Mouse (Mus musculus) adrenal gland, adult 18-20 months (tissue): ENCODE data around the gene Mthfsd. TPM values are rescaled to one million over a fixed set of nuclear protein-coding genes. Genes with fewer than 3 reads are reported as not detected.

Source experiments
- DNase-seq, 2 experiments: peaks; one replicate each; pipeline ENCODE4 v3.0.0; 2021 to 2022; ENCODE audit warnings: low spot score in 2 of 2
- total RNA-seq, 2 experiments: library from RNA; stranded (reverse); gene quantifications; 1 replicate in 1 of 2; 2 replicates in 1 of 2; pipeline ENCODE4 v1.2.3; 2021

Mthfsd gene
- total RNA-seq, 2 experiments from 2014 or later, result 28.4 to 30.6 TPM

GRCm38 (mm10) chr8:121089631-121090380 is 18.4 kb downstream of the Mthfsd start:
- no peak for DNase-seq

- DNase-seq, result no peak
Measured at GRCm38 (mm10) chr8:121088871-121089630, 19.1 kb downstream of the Mthfsd start.

- DNase-seq, result no peak
Measured at GRCm38 (mm10) chr8:121088281-121088680, 19.9 kb downstream of the Mthfsd start.

- no peak for DNase-seq
Measured at GRCm38 (mm10) chr8:121086004-121086900, 21.9 kb downstream of the Mthfsd start.

- DNase-seq, result no peak
Measured at GRCm38 (mm10) chr8:121085561-121085960, 22.6 kb downstream of the Mthfsd start.

- no peak for DNase-seq
Measured at GRCm38 (mm10) chr8:121085011-121085410, 23.2 kb downstream of the Mthfsd start.

GRCm38 (mm10) chr8:121084210-121084951 is 23.8 kb downstream of the Mthfsd start, which contains the start of gene Foxf1:
Gene Foxf1 (plus strand): TSS chr8:121084386.
- DNase-seq, result no peak

GRCm38 (mm10) chr8:121083936-121084209 is 24.3 kb downstream of the Mthfsd start:
- DNase-seq, result no peak

GRCm38 (mm10) chr8:121083093-121083935 is 24.9 kb downstream of the Mthfsd start:
- peak; percentile 69 for DNase-seq

GRCm38 (mm10) chr8:121082218-121083092 is 25.7 kb downstream of the Mthfsd start:
- no peak for DNase-seq

- DNase-seq, result no peak
Measured at GRCm38 (mm10) chr8:121081398-121081797, 26.8 kb downstream of the Mthfsd start.

- DNase-seq, result no peak
Measured at GRCm38 (mm10) chr8:121080361-121081090, 27.7 kb downstream of the Mthfsd start.

GRCm38 (mm10) chr8:121079944-121080343 is 28.2 kb downstream of the Mthfsd start:
- no peak for DNase-seq

GRCm38 (mm10) chr8:121079201-121079600 is 29.0 kb downstream of the Mthfsd start:
- DNase-seq, result no peak

- no peak for DNase-seq
Measured at GRCm38 (mm10) chr8:121078721-121079120, 29.5 kb downstream of the Mthfsd start.

- DNase-seq, result no peak
Measured at GRCm38 (mm10) chr8:121076555-121076954, 31.6 kb downstream of the Mthfsd start.

- no peak for DNase-seq
Measured at GRCm38 (mm10) chr8:121075936-121076335, 32.3 kb downstream of the Mthfsd start.

- DNase-seq, result no peak
Measured at GRCm38 (mm10) chr8:121074848-121075145, 33.4 kb downstream of the Mthfsd start.
